Mouse (Mus musculus) liver, embryonic 14.5 days (tissue): Measurements from ENCODE around the gene Ciao2b.

Source experiments
- CTCF ChIP-seq: IDR thresholded peaks from 2 replicates; pipeline ENCODE4 v1.5.1; 2016; ENCODE audit warnings: antibody characterized with exemption, low read depth, control low read depth
- EP300 ChIP-seq: IDR thresholded peaks from 2 replicates; pipeline ENCODE4 v1.6.1; 2016; ENCODE audit warnings: antibody characterized with exemption, low read depth

DNA sequence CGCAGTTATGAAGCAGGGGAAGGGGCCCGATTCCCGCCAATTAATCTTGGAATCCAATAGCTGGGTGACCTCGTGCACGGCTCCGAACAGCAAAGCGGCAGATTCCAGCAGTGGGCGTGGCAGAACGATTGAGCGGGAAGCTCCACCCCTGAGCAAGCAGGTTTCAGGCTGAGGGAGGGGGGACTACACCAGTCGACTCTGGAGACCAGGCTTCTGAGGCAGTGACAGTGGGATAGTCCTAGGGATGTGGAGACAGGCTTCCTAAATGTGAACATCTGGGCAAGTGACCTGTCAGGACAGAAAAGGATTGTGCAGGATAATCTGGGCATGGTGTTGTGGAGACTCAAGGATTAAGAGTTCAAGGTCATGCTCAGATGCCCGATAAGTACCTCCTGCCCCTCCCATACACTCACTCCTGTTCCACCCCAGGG lies 39.8 kb downstream of the Ciao2b start:
- TF ChIP-seq CTCF (no peak), EP300 (no peak)
